Mouse (Mus musculus): Measurements from ENCODE around the gene Otub1. TPM values are rescaled to one million over a fixed set of nuclear protein-coding genes. Genes with fewer than 3 reads are reported as not detected.

Gene Otub1
- polyA plus RNA-seq (2012; rRNA removed): 108 and 134 TPM in 2 replicates

GRCm38 (mm10) chr19:7205753-7206736 is at the start of gene Otub1:
TSS of gene Otub1 (minus strand) at chr19:7206316.

GRCm38 (mm10) chr19:7240782-7241690 is 34.9 kb upstream of the Otub1 start, which contains the start of gene Naa40:
TSS of gene Naa40 (minus strand) at chr19:7241183.

GRCm38 (mm10) chr19:7217162-7217925 is 11.2 kb upstream of the Otub1 start, which contains the start of gene Cox8a:
TSS of gene Cox8a (minus strand) at chr19:7217616.

Other genes with a start within 250 kb of the Otub1 start
- 159 and 169 TPM in 2 replicates for gene Ppp1r14b, start 231.3 kb downstream of the Otub1 start, polyA plus RNA-seq (2012; rRNA removed)
- 335 and 360 TPM in 2 replicates for gene Plcb3, start 229.8 kb downstream of the Otub1 start, polyA plus RNA-seq (2012; rRNA removed)
- gene Fkbp2, start 225.8 kb downstream of the Otub1 start, polyA plus RNA-seq (2012; rRNA removed): 58.5 and 60.7 TPM in 2 replicates
- gene Vegfb, start 218.7 kb downstream of the Otub1 start, polyA plus RNA-seq (2012; rRNA removed): 40.7 and 51.0 TPM in 2 replicates
- gene Dnajc4, start 213.7 kb downstream of the Otub1 start, polyA plus RNA-seq (2012; rRNA removed): 61.9 and 65.0 TPM in 2 replicates
- gene Nudt22, start 210.2 kb downstream of the Otub1 start, polyA plus RNA-seq (2012; rRNA removed): 90.8 and 103 TPM in 2 replicates
- 18.5 and 19.6 TPM in 2 replicates for gene Trpt1, start 210.2 kb downstream of the Otub1 start, polyA plus RNA-seq (2012; rRNA removed)
- gene Fermt3, start 186.8 kb downstream of the Otub1 start, polyA plus RNA-seq (2012; rRNA removed): 14.6 and 15.7 TPM in 2 replicates
- gene Stip1, start 166.3 kb downstream of the Otub1 start, polyA plus RNA-seq (2012; rRNA removed): 24.6 and 30.5 TPM in 2 replicates
- 61.6 and 63.0 TPM in 2 replicates for gene Macrod1, start 149.5 kb downstream of the Otub1 start, polyA plus RNA-seq (2012; rRNA removed)
- gene Flrt1, start 100.6 kb downstream of the Otub1 start, polyA plus RNA-seq (2012; rRNA removed): 0.71 and 0.73 TPM in 2 replicates
- gene Cox8a, start 11.3 kb upstream of the Otub1 start, polyA plus RNA-seq (2012; rRNA removed): 3,278 and 6,426 TPM in 2 replicates
- gene Naa40, start 34.9 kb upstream of the Otub1 start, polyA plus RNA-seq (2012; rRNA removed): 18.1 and 20.9 TPM in 2 replicates
- gene Rcor2, start 61.0 kb upstream of the Otub1 start, polyA plus RNA-seq (2012; rRNA removed): 2.2 and 2.6 TPM in 2 replicates
- gene Mark2, start 135.5 kb upstream of the Otub1 start, polyA plus RNA-seq (2012; rRNA removed): 192 and 221 TPM in 2 replicates
- gene Spindoc, start 176.7 kb upstream of the Otub1 start, polyA plus RNA-seq (2012; rRNA removed): 18.5 and 22.0 TPM in 2 replicates
- gene 2700081O15Rik, start 211.3 kb upstream of the Otub1 start, polyA plus RNA-seq (2012; rRNA removed): 21.6 and 22.2 TPM in 2 replicates